Mouse (Mus musculus): Measurements from ENCODE around the gene Ror2. TPM values are rescaled to one million over a fixed set of nuclear protein-coding genes. Genes with fewer than 3 reads are reported as not detected.

Gene Ror2
- total RNA-seq, 4 experiments from 2014 or later = 0.72 to 1.2 (median 1.0) TPM

DNA sequence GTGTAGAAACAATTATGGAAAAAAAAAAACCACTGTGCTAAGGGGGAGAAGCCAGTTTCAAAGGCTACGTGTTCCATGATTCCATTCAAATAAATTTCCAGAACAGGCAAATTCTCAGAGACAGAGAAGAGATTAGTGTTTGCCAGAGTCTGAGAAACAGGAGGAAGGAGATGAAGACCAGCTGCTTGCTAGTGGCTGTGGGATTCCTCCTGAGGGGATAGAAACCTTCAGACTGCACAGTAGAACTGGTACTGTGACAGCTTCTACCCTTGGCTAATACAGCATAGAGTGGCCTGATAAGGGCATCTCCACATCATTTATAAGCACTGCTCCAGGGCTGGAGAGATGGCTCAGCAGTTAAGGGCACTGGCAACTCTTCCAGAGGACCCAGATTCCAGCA, 11.2 kb downstream of the Ror2 start:
- DNase-seq (ENCODE audit: low spot score) = no peak

DNA sequence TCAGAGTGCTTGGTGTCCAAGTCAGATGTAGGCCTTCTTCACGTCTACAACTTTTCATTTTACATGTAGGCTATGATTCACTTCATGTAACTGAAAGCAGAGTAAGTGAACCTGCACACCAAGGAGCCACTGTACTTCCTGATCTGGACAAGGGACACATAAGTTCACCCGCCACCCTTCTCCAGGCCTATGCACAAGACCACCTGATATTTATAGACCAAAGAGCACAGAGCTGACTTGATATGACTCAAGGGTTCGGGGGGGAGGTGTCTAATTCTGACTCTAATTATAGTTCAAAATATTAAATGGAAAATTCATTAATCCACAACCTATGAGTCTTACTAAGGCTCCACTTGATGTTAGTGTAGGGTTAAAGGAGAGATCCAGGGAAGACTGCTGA, 14.3 kb downstream of the Ror2 start:
- no peak for DNase-seq (ENCODE audit: low spot score)

DNA sequence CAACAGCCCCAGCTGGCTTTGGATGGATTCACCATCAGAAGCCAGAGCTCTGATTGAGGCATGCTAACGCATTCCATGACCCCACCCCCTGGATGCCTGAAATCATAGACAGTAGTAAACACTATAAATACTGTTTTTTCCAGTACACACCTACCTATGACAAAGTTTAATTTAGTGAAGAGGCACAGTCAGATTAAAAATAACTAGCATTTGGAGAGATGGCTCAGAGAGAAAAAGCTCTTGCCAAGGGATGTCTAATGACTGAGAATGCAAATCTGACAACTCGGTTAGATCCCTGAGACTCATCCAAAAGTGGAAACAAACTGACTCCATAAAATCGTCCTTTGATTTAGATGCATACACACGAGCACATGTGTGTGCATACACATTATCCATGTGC, 15.4 kb downstream of the Ror2 start:
- no peak for DNase-seq (ENCODE audit: low spot score)

DNA sequence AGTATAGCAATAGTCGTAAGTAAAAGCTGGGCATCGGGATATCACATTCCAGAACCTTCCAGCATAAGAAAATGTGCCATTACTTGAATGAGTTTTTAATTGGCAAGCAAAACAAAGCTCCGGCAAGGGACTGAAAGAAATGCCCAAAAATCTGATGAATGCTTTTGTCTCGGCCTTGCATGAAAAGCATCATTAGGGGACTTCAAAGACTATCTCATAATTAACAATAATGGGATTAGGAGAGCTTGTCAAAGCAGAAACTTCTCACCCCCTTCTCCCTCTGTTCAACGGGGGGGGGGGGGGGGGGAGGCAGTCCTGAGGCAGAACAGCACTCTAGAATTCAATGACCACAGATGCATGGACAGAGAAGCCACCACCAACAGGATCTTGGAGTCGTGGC, 17.4 kb downstream of the Ror2 start:
- no peak for DNase-seq (ENCODE audit: low spot score)

DNA sequence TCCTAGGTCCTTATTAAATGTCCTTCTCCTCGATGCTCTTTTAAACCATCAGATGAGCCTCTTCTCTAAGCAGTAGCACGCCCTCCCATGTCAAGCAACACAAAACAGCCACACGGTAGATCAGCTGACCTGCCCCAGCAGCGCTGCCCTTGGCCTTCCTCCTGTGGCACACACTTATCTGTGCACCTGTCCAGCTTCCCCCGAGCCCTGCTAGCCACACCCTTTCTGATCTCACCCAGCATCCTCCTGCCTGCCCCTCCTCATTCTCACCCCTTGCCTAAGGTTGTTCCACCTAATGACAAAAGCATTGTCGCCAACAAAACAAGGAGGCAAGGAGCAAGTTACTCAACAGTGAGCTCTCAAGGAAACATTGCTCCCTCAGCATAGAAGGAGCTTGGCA, 18.1 kb downstream of the Ror2 start:
- DNase-seq (ENCODE audit: low spot score) = no peak

DNA sequence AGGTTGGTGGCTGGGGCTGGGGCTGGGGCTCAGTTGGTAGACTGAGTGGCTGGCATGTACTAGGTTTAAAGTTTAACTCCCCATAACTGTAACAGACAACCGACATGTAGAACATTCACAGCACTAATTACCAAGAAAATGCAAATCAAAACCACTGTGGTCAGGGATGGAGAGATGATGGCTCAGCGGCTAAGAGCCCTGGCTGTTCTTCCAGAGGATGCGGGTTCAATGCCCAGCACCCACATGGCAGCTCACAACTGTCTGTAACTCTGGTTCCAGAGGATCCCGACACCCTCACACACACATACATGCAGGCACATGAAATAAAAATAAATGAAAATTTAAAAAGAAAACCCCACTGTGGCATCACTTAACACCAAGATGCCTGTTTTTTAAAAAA, 18.8 kb downstream of the Ror2 start:
- DNase-seq (ENCODE audit: low spot score) = no peak

DNA sequence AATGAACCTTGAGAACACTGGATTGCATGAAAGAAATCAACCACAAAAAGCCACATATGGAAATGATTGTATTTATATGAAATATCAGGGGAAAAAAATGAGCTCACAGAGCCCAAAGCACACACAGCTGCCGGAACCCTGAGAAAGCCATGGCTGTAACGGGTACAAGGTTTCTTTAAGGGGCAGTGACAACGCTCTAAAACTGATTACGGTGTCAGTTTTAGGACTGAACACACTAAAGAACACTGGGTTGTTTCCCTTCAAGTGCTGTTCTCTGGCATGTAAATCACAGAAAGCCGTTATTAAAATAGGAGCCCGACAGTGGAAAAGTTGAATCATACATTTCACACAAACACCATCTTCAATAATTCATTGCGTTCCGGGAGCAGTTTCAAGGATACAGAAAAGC, 19.4 kb downstream of the Ror2 start:
- no peak for DNase-seq (ENCODE audit: low spot score)

DNA sequence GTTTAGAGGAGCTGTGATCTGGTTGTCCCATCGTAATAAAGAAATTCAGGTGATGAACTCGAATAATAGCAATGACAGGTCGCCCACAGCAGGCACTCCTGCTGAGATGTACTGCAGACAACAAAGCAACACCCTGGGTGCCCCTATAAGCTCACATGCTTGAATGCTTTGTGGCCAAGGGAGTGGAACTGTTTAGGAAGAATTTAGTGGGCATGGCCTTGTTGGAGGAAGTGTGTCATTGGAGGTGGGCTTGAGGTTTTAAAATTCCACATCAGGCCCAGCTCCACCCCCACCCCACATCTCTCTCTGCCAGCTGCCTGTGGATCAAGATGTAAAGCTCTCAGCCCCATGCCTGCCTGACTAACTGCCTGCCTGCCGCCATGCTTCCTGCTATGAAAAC, 21.0 kb downstream of the Ror2 start:
- no peak for DNase-seq (ENCODE audit: low spot score)

DNA sequence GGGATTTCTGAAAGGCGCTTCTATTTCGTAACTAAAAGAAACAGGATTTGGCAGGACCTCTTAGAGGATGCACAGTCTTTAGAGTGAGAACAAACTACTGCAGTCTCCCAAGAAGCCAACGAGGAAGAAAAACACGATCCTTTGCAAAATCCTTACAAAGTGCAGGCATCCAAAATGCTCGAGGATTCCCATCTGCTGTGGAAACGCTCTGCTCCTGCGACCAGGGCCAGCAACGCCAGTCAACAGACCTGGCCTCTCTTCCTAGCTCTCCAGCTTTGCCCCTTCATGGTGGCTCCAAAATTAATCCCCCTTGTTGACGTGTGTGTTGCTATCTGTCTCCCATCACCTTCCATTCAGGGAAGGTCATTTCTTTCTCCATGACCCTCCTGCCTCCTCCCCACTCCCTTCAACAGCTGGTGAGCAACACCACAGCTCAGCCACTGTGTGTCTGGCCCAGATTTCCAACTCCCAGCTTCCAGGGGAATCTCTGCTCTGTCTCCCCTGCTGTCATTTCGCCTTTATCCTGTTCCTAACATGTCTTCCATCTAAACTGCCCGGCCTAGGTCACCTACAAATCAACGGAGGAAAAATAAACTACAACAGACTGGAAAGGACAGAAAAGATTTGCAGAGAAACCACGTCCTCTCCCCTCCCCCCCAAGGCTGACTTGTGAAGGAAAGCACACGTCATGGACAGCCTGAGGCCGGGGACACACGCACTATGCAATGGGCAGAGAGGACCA, 23.2 kb downstream of the Ror2 start:
- peak; percentile 56 for DNase-seq (ENCODE audit: low spot score)

DNA sequence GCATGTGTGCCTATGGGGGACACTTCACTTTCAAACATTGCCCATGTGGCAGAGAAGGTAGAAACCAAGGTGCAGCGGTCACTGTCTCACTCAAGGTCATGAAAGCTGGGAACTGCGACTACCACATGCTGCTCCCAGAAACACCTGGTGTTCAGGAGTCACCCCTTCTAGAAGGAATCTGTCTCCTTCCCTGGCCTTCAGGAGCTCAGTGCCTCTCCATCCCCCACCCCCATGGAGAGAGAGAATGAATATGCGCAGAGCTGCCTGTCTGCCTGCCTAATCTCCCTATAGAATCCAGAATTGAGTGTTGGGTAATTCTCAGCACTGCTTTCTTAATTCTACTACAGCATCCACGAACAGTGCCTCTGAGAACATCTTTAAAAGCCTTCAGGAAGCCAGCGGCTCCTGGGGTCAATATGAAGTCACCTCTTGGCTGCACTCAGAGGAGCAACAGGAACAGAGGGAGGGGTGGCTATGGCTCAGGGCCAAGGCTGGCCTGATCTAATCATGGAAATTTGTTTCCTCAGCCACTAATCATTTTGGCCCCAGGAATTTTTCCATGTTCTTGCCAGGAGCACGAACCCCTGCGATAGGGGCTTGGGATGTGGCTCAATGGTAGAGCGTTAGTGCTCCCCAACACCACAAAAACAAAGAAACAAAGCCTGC, 24.7 kb downstream of the Ror2 start:
- peak; percentile 84 for DNase-seq (ENCODE audit: low spot score)

DNA sequence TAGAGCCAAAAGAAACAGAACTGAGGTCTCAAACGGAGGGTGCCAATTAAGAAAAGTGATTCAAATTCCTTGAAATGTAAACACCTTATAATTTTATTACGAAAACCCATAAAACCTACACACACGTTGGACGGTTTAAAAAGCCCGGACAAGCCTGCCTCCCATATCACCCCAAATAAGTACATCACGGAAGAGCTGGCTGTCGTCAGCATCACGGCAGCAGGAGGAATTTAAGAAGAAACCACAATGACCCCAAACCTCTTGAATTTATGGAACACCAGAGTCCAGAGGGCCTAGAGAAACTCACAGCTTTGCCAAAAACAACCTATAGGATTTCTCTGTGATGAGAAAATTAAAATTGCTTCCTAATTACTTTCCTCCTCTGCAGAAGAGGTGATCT, 27.0 kb downstream of the Ror2 start:
- no peak for DNase-seq (ENCODE audit: low spot score)

DNA sequence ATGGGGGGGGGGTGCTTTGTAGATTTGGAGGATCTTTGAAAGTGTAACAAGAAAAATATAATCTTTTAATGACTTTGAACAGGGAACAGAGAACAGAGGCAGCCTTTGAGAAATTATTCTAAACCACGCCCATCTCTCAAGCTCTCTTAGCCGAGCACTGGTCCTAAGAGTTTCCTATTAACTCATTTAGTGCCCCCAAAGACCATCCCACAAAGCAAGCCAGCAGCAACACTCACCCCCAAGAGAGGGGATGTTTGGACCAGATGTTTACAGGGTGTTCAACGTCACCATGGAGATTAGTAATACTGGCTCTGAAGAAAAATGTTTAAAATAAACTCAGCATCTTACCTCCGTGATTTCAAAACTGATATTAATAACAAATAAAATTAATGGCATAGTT, 27.4 kb downstream of the Ror2 start:
- DNase-seq (ENCODE audit: low spot score) = no peak

DNA sequence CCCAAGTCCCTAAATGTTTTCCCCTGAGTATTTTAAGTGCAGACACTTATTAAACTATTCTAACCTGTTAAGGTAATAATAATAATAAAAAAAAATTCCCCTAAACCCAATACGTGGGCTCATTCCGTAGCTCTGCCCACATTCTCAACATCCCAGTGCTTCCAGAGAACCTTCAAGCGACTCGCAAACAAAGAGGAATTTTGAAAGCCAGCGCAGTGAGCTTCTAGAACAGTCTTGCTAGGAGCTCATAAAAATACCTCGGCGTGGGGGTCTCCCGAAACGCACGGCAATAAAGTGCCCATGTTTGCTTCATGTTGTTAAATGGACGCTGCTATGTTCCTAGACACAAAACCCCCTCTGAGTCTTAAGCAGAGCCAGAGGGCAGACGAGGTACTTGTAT, 32.7 kb downstream of the Ror2 start:
- no peak for DNase-seq (ENCODE audit: low spot score)

DNA sequence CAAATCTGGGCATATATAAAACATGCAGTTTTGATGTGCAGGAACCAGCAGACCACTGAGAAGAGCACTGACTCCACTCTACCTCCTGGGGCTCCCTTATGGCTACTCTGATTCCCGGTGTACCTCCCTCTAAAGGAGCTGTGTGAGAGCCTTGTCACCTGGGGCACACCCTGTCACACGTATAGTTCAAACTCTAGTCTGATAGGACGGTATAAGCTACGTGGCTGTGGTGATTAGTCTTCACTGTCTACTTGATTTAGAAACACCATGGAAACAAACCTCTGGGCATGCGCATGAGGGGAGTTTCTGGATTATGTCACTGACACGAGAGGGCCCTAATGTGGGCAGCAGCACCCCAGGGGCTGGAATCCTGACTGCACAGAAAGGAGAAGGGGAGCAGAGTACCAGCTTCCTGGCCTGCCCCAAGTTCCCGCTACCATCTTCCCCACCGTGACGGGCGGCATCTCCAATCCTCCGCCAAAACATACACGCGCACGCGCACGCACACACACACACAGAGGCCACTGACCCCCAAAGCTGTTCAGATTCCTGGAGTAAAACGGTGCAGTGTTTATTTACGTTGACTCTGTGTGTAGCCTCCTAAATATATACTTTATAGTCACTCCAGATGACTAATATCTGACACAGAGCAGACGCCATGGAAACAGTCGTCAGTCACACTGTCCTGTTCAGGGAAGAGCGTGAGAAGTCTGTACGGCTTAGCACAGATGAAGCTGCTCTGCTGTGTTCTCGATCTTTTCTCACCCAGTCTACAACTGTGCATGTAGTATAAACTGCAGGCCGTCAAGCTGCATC, 37.1 kb downstream of the Ror2 start:
- DNase-seq (ENCODE audit: low spot score) = no peak

DNA sequence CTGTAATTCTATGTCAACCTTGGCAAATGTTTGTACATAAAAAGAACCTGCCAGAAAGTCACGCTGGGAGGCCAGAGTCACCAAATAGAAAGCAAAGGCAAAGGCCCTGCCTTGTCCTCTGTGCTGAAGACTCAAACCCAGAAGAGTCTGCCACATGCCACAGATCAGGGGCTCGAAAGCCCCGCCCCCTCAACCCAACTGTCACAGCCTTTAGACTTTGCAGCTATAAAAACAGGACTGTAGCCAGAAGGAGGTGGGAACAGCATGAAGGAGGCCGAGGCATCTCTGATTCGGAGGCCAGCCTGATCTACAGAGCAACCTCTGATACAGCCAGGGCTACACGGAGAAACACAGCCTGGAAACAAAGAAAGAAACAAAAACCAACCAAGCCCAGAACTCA, 37.8 kb downstream of the Ror2 start:
- no peak for DNase-seq (ENCODE audit: low spot score)

DNA sequence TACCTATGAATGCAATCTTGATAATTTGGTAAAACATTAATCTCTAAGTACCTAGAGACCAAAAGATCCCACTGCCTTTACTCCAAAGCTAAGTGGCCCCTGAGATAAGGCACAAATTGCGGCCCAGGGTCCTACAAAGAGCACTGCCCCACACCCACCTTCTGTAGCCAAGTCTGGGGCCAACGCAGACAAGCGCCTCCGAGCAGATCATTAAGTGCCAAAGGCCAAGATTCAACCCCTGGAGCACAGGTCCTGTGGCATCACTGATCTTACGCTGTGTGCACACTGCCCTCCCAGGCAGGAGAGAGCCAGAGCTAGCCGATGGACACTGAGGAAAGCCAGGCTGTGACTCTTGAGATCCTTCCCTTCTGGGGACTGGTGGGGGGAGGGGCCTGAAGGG, 38.7 kb downstream of the Ror2 start:
- DNase-seq (ENCODE audit: low spot score) = no peak

DNA sequence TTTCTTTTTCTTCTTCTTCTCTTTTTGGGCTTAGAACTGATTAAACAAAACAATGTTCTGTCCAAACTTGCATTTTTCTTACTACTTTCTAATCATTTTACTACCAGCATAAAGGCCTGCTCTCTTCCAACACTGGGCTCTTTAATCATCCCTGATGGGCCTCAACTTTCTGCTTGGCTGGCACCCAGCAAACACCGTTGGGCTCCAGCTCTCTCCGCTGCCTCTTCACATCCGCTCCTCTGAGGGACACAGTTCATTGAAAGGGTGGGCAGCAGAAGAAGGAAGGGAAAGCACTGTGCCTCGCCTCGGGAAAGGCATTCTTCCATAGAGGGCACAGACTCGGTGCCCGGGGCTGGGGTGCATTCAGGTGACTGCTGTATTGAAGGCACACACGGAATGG, 41.8 kb downstream of the Ror2 start:
- no peak for DNase-seq (ENCODE audit: low spot score)

DNA sequence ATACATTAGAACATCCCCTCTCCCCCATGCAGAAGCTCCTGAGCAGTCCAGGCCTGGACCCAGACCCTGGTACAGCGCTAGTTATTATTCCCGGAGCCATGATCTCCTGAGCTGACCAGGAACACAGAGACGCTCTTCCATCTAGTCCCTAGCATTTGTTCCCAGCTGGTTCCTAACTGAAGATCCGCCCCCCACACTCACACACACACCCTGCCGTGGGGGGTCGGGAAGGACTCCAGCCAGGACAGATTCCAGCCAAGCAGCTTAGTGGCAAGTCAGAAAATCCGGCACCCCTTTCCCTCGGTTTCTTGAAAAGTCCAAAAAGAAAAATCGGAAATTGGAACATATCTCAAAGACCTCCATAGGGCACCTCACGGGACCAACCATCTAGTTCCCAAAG, 48.5 kb downstream of the Ror2 start:
- DNase-seq (ENCODE audit: low spot score) = no peak

DNA sequence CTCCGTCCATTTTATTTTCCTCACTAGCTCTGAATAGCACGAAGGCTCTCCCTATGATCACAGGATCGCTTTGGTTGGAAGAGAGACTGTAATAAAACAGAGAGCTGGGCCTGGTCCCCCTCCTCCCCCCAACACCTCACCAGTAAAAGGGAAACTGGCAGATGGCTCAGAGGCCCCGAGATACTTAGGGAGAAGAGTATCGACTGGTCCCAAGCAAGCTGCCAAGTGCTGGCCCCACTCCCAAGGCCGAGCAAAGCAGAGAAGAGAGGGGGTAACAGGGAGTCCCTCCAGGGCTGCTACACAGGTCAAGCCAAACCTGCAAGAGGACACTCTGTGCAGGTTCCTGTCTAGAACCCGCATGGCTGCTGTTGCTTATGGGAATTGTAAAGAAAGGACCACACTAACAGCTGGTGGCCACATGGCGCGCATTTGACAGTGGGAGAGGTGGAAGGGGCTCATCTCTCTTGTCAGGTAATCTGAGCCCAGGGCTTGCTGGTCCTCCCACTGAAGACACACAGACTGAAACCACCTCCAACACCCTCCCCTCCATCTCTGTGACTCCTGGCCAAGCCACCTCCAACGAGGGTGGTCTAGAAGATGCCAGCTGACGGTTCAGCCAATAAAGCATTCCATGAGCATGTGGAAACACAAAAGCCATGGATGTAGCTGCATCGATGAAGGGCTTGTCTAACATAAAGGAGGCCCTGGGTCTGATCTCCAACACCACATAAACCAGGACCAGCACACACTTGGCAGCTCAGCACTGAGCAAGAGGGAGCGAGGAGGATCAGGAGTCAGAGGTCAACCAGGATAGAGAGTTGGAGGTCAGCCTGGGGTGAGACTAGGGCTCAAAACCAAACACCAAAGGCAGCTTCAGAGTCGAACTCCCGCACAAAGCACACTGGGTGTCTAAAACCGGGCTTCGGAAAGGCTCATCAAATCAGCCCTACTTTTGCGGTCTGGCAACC, 49.2 kb downstream of the Ror2 start:
- DNase-seq (ENCODE audit: low spot score) = no peak

DNA sequence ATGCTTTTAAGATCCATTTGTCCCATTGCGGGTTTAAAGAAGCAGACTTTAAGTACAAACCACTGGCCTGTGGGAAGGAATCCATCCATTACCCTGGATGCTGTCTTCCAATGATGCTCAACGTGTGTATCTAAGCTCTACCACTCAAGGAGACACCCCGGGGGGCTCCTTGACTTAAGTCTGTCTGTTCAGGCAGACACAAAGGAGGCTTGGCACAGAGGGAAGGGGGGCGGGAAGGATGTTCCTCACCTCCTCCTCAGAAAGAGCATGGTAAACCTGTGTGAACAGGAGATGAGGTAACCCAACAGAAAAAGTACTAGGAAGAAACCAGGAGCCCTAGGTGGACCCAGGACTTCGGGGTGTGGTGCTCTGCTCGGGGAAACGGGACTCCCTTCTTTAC, 50.0 kb downstream of the Ror2 start:
- no peak for DNase-seq (ENCODE audit: low spot score)

DNA sequence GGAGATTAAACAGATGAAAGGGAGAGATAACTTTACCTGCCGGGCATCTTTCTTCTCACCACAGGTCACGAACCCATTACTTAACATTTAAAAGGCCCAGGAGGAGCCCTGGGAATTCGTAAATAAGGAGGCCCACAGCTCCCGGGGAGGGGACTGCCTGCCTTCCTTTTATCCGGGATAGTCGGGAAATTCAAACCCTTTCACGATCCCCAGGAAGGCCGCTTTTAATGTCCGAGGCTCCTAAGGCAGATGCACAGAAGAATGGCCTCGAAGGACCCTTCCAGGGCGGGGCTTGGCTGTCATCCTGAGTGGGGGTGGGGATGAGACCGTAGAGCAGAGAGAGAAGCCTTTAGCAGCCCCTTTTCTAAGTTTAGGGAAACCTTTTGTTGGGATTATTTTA, 51.1 kb downstream of the Ror2 start:
- no peak for DNase-seq (ENCODE audit: low spot score)

All from heart, adult 8-10 months (tissue).